Mouse (Mus musculus) midbrain, postnatal 0 days (tissue): Measurements from ENCODE around the gene Hoxa11. TPM values are rescaled to one million over a fixed set of nuclear protein-coding genes. Genes with fewer than 3 reads are reported as not detected.

Experiments used
- ATAC-seq: fragments of 200-750 bp; cut with Nextera tagmentation; 2 replicates; pipeline ENCODE4 v1.8.0; 2017; ENCODE audit warnings: moderate number of reproducible peaks, mild to moderate bottlenecking, moderate TSS enrichment, moderate library complexity; ENCODE audit not compliant: low FRiP score
- DNase-seq: peaks from one replicate; pipeline ENCODE4 v3.0.0-alpha.2; 2015; ENCODE audit warnings: low spot score
- H3K27ac ChIP-seq: fragments of 300-500 bp; sonication (generic); 2 replicates; pipeline ENCODE4 v1.5.1; 2014; ENCODE audit warnings: low read depth, mild to moderate bottlenecking, low read length, mixed read lengths
- H3K27me3 ChIP-seq: fragments of 300-500 bp; sonication (generic); 2 replicates; pipeline ENCODE4 v1.6.1; 2014; ENCODE audit warnings: low read length, control low read depth, mixed read lengths; ENCODE audit not compliant: insufficient read depth
- H3K36me3 ChIP-seq: fragments of 300-500 bp; sonication (generic); 2 replicates; pipeline ENCODE4 v1.6.1; 2014; ENCODE audit warnings: low read length, control low read depth, mixed read lengths; ENCODE audit not compliant: insufficient read depth
- H3K4me1 ChIP-seq: fragments of 300-500 bp; sonication (generic); 2 replicates; pipeline ENCODE4 v1.6.1; 2014; ENCODE audit warnings: mild to moderate bottlenecking, control low read depth, antibody characterized with exemption, low read length, mixed read lengths; ENCODE audit not compliant: insufficient read depth
- H3K4me2 ChIP-seq: fragments of 300-500 bp; sonication (generic); 2 replicates; pipeline ENCODE4 v1.6.1; 2014; ENCODE audit warnings: low read depth, mild to moderate bottlenecking, low read length, mixed read lengths; ENCODE audit not compliant: poor library complexity, severe bottlenecking
- H3K4me3 ChIP-seq: fragments of 300-500 bp; sonication (generic); 2 replicates; pipeline ENCODE4 v1.5.1; 2014; ENCODE audit warnings: low read depth, mild to moderate bottlenecking, low read length, moderate library complexity
- H3K9ac ChIP-seq: fragments of 300-500 bp; sonication (generic); replicated peaks from 2 replicates; pipeline ENCODE4 v1.6.1; 2014; ENCODE audit warnings: mild to moderate bottlenecking, low read length, moderate library complexity, mixed read lengths; ENCODE audit not compliant: poor library complexity, severe bottlenecking
- H3K9me3 ChIP-seq: fragments of 300-500 bp; sonication (generic); 2 replicates; pipeline ENCODE4 v1.6.1; 2016; ENCODE audit warnings: low read length, control low read depth
- CTCF ChIP-seq: IDR thresholded peaks from 2 replicates; pipeline ENCODE4 v1.5.1; 2016; ENCODE audit warnings: antibody characterized with exemption, mild to moderate bottlenecking
- WGBS: fragments of 180-500 bp; shearing (Covaris S2); extraction: QIAGEN DNeasy Blood & Tissue Kit; methylation state at CpG from one replicate; pipeline ENCODE4 v1.1.7; 2014; 5-methylcytosine and 5-hydroxymethylcytosine counted together
- polyA plus RNA-seq: library from polyadenylated mRNA; unstranded; fragments of >200 nt; fragmentation: Nextera tagmentation; extraction: Ambion mirVana; gene quantifications from 2 replicates; pipeline ENCODE4 v1.2.1, GENCODE M21; 2015
- total RNA-seq: library from RNA; depleted of rRNA; stranded (reverse); fragments of >200 nt; gene quantifications from 2 replicates; pipeline ENCODE4 v1.2.3, GENCODE M21; 2014

Gene Hoxa11
- total and polyA plus RNA-seq, 2 experiments from 2014 or later: not detected

- Histone ChIP-seq H3K9me3 (no peaks in the 10 kb centered on the region), H3K27ac (no peak overlapping the region), H3K4me3 (no peak overlapping the region), H3K27me3 (peaks cover 90% of the 10 kb centered on the region), H3K36me3 (no peaks in the 10 kb centered on the region), H3K4me2 (no peak overlapping the region), H3K9ac (no peak overlapping the region), H3K4me1 (no peaks in the 10 kb centered on the region)
- no peak for DNase-seq
- no peak for ATAC-seq
- 3% methylated on average over 4 of the region's 4 CpGs for WGBS
- TF ChIP-seq CTCF: no peak
Observed at GRCm38 (mm10) chr6:52249826-52250225, 4.2 kb upstream of the Hoxa11 start.

- no peaks in the 10 kb centered on the region for H3K36me3 ChIP-seq
- WGBS: 1% methylated on average over 16 of the region's 16 CpGs
Observed at GRCm38 (mm10) chr6:52249415-52249738, 3.8 kb upstream of the Hoxa11 start.

GRCm38 (mm10) chr6:52248638-52249414 lies 3.2 kb upstream of the Hoxa11 start:
- DNase-seq (no peak), ATAC-seq (no peak)
- H3K4me3 ChIP-seq: no peak overlapping the region
- H3K27ac ChIP-seq: no peak overlapping the region
- no peak overlapping the region for H3K9ac ChIP-seq
- 1% methylated on average over 26 of the region's 27 CpGs for WGBS
- peaks cover 93% of the 10 kb centered on the region for H3K27me3 ChIP-seq
- H3K36me3 ChIP-seq: no peaks in the 10 kb centered on the region
- H3K4me2 ChIP-seq: no peak overlapping the region
- no peaks in the 10 kb centered on the region for H3K4me1 ChIP-seq
- no peak for TF ChIP-seq CTCF
- no peaks in the 10 kb centered on the region for H3K9me3 ChIP-seq

More at GRCm38 (mm10) chr6:52249415-52249738, 3.8 kb upstream of the Hoxa11 start:
- peaks cover 94% of the 10 kb centered on the region for H3K27me3 ChIP-seq
- no peaks in the 10 kb centered on the region for H3K4me1 ChIP-seq
- H3K4me2 ChIP-seq: no peak overlapping the region
- H3K9ac ChIP-seq: no peak overlapping the region
- H3K9me3 ChIP-seq: no peaks in the 10 kb centered on the region
- H3K4me3 ChIP-seq: no peak overlapping the region
- DNase-seq (no peak), ATAC-seq (no peak)
- no peak for TF ChIP-seq CTCF
- H3K27ac ChIP-seq: no peak overlapping the region

GRCm38 (mm10) chr6:52247766-52248637 lies 2.4 kb upstream of the Hoxa11 start:
- no peak for ATAC-seq
- no peaks in the 10 kb centered on the region for H3K9me3 ChIP-seq
- peaks cover 94% of the 10 kb centered on the region for H3K27me3 ChIP-seq
- H3K36me3 ChIP-seq: no peaks in the 10 kb centered on the region
- DNase-seq: no peak
- H3K4me2 ChIP-seq: no peak overlapping the region
- no peaks in the 10 kb centered on the region for H3K4me1 ChIP-seq
- H3K27ac ChIP-seq: no peak overlapping the region
- WGBS: 2% methylated on average over 23 of the region's 23 CpGs
- no peak for TF ChIP-seq CTCF
- H3K9ac ChIP-seq: no peak overlapping the region
- no peak overlapping the region for H3K4me3 ChIP-seq

GRCm38 (mm10) chr6:52246916-52247315 lies 1.3 kb upstream of the Hoxa11 start:
- no peaks in the 10 kb centered on the region for H3K9me3 ChIP-seq
- no peaks in the 10 kb centered on the region for H3K4me1 ChIP-seq
- H3K4me3 ChIP-seq: no peak overlapping the region
- H3K4me2 ChIP-seq: no peak overlapping the region
- ATAC-seq (no peak), DNase-seq (no peak)
- H3K27me3 ChIP-seq: peaks cover 94% of the 10 kb centered on the region
- no peak for TF ChIP-seq CTCF
- no peak overlapping the region for H3K9ac ChIP-seq
- H3K27ac ChIP-seq: no peak overlapping the region
- no peaks in the 10 kb centered on the region for H3K36me3 ChIP-seq
- WGBS: 5% methylated on average over 3 of the region's 3 CpGs

- no peak for TF ChIP-seq CTCF
- H3K36me3 ChIP-seq: no peaks in the 10 kb centered on the region
- H3K27ac ChIP-seq: no peak overlapping the region
- ATAC-seq: no peak
- no peak overlapping the region for H3K4me3 ChIP-seq
- no peaks in the 10 kb centered on the region for H3K4me1 ChIP-seq
- H3K9me3 ChIP-seq: no peaks in the 10 kb centered on the region
- H3K27me3 ChIP-seq: peaks cover 94% of the 10 kb centered on the region
- 1% methylated on average over 26 of the region's 26 CpGs for WGBS
- no peak for DNase-seq
- no peak overlapping the region for H3K9ac ChIP-seq
- no peak overlapping the region for H3K4me2 ChIP-seq
Observed at GRCm38 (mm10) chr6:52246403-52246803, 793 bp upstream of the Hoxa11 start.
